Mouse (Mus musculus) forebrain, embryonic 16.5 days (tissue): ENCODE data around the gene Sclt1. TPM values are rescaled to one million over a fixed set of nuclear protein-coding genes. Genes with fewer than 3 reads are reported as not detected.

Experiments
- ATAC-seq: fragments of 200-750 bp; cut with Nextera tagmentation; 2 replicates; pipeline ENCODE4 v1.8.0; 2017; ENCODE audit warnings: mild to moderate bottlenecking, moderate library complexity
- H3K27ac ChIP-seq: fragments of 300-500 bp; sonication (generic); 2 replicates; pipeline ENCODE4 v1.5.1; 2014; ENCODE audit warnings: low read length, control low read depth
- H3K27me3 ChIP-seq: fragments of 300-500 bp; sonication (generic); replicated peaks from 2 replicates; pipeline ENCODE4 v1.6.1; 2014; ENCODE audit warnings: low read length; ENCODE audit not compliant: control insufficient read depth, insufficient read depth
- H3K36me3 ChIP-seq: fragments of 300-500 bp; sonication (generic); 2 replicates; pipeline ENCODE4 v1.6.1; 2014; ENCODE audit not compliant: control insufficient read depth, insufficient read depth
- H3K4me1 ChIP-seq: fragments of 300-500 bp; sonication (generic); replicated peaks from 2 replicates; pipeline ENCODE4 v1.6.1; 2014; ENCODE audit warnings: low read length; ENCODE audit not compliant: control insufficient read depth, insufficient read depth
- H3K4me2 ChIP-seq: fragments of 300-500 bp; sonication (generic); 2 replicates; pipeline ENCODE4 v1.6.1; 2014; ENCODE audit warnings: mild to moderate bottlenecking, low read length, control low read depth
- H3K4me3 ChIP-seq: fragments of 300-500 bp; sonication (generic); replicated peaks from 2 replicates; pipeline ENCODE4 v1.5.1; 2014; ENCODE audit warnings: mild to moderate bottlenecking, low read length, control low read depth
- H3K9ac ChIP-seq: fragments of 300-500 bp; sonication (generic); replicated peaks from 2 replicates; pipeline ENCODE4 v1.6.1; 2014; ENCODE audit warnings: low read depth, low read length, control low read depth
- H3K9me3 ChIP-seq: fragments of 300-500 bp; sonication (generic); 2 replicates; pipeline ENCODE4 v1.6.1; 2016; ENCODE audit warnings: low read length; ENCODE audit not compliant: control insufficient read depth
- WGBS: fragments of 180-500 bp; shearing (Covaris S2); extraction: QIAGEN DNeasy Blood & Tissue Kit; methylation state at CpG from one replicate; pipeline ENCODE4 v1.1.7; 2014; 5-methylcytosine and 5-hydroxymethylcytosine counted together
- polyA plus RNA-seq: library from polyadenylated mRNA; unstranded; fragments of >200 nt; fragmentation: Nextera tagmentation; extraction: Ambion mirVana; gene quantifications from 2 replicates; pipeline ENCODE4 v1.2.1, GENCODE M21; 2015

The Sclt1 gene
- polyA plus RNA-seq, 1 experiment from 2014 or later = 18.9 TPM

DNA sequence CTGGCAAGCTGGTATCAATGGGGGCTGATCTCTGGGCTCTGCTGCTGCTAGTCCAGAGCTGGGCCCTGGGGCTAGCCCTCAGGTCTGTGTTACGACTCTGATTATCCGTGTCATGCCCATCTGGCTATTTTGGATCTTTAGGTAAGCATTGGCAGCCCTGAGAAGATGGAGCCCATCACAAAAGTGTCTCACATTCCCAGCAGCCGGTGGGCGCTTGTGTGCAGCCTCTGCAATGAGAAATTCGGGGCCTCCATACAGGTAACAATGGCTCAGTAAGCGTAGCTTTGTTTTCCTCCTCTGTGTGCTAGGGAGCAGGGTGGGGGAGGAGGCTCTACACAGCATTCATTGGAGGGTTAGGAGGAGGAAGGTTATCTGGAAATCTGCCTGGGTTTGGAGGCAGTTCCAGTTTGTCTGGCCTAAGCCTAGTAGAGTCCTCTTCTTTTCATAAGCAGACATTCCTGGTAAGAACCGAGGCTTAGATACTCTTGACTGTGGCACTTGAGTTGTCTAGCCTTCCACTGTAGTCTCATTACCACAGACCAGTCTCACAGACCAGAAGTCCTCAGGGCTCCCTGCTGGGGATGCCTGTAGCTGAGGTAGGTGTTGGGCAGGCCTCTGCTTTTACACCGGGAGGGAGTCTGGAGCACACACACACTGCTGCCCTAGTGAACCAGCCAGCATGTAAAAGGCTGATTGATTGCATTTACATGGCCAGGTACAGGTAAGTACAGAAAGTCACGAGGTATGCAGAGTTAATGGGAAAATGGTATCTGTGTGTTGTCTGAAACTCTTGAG is 140.9 kb downstream of the Sclt1 start:
- Histone ChIP-seq H3K4me3 (no peak overlapping the region), H3K9ac (no peak overlapping the region), H3K27ac (no peak overlapping the region), H3K36me3 (peaks cover 16% of the 10 kb centered on the region), H3K4me1 (peaks cover 9% of the 10 kb centered on the region), H3K27me3 (no peaks in the 10 kb centered on the region), H3K4me2 (no peak overlapping the region), H3K9me3 (no peaks in the 10 kb centered on the region)
- ATAC-seq = no peak
- WGBS = 68% methylated on average over 9 of the region's 9 CpGs

DNA sequence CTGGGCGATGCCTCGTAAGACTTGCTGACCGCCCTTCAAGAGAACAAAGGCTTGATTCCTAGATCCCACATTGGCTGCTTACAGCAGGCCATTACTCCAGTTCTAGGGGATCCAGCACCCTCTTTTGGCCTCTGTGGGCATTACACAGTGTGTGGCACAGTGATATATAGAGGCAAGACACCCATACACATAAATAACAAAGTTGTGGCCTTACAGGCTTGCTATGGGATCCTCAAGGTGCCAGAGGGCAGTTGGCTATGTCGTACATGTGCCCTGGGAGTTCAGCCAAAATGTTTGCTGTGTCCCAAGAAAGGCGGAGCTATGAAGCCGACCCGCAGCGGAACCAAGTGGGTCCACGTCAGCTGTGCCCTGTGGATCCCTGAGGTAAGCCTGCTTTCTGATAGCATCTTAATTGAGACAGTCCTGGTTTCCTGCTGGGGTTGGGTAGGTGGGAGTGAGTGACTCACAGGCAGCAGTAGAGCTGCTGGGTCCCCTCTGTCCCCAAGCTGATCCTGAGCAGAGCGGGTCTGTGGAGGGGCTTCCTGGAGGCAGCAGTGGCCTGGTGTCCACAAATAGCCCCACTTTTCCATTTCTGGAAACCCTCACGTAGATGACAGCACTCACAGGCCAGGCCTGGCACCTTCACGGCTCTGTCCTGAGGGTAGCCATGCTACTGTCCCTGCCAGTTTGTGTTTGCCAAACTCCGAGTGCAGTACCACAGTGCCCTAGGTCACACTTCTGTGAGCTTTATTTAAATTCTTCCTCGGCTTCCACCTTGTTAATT is 142.3 kb downstream of the Sclt1 start:
- Histone ChIP-seq H3K27ac (no peak overlapping the region), H3K4me1 (peaks cover 9% of the 10 kb centered on the region), H3K27me3 (no peaks in the 10 kb centered on the region), H3K9ac (no peak overlapping the region), H3K4me3 (no peak overlapping the region), H3K4me2 (no peak overlapping the region), H3K36me3 (peaks cover 9% of the 10 kb centered on the region), H3K9me3 (no peaks in the 10 kb centered on the region)
- peak; percentile 57; the same call in 1 of the 2 replicates for ATAC-seq
- WGBS = 77% methylated on average over 14 of the region's 14 CpGs

DNA sequence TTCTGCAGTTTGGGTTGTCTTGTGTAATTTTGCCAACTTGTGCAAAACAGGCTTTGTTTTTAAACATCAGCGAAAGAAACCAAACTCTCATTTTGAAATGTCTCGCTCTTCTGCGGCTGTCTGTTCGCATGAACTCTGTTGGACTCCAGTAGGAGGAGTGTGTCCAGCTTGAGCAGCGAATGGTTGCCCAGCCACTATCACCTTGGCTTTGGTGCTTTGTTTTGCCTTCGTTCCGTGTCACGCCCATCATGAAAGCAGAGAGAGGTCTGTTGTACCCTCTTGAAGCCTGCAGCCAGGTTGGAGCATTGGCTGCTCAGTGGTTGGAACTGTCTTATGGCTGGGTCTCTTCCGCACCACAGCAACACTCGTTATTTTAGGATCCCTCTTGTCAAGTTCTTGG is 143.1 kb downstream of the Sclt1 start:
- Histone ChIP-seq H3K4me1 (peaks cover 9% of the 10 kb centered on the region), H3K4me3 (no peak overlapping the region), H3K9me3 (no peaks in the 10 kb centered on the region), H3K27ac (no peak overlapping the region), H3K9ac (no peak overlapping the region), H3K36me3 (peaks cover 7% of the 10 kb centered on the region; the same call in 1 of the 2 replicates), H3K27me3 (no peaks in the 10 kb centered on the region), H3K4me2 (no peak overlapping the region)
- 86% methylated on average over 10 of the region's 10 CpGs for WGBS
- ATAC-seq = no peak; the same call in 1 of the 2 replicates

DNA sequence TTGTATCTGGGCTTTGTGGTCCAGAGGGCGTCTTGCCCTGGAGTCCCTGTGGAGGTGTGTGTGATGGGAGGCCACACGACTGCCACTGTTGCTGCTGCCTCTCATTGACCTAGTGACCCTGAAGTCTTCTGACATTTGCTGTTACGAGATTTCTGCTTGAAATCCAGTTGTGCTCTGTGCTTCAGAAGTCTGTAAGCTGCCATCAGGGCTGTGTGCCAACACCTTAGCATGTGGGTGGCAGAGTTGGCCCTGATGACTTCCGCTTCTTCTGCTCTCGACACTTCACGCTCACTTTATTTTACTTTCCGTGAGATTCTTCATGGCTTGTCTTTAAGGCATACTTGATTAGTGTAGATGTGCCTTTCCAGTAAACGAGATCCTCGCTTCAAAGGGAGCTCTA is 143.9 kb downstream of the Sclt1 start:
- Histone ChIP-seq H3K9ac (no peak overlapping the region), H3K36me3 (peaks cover 7% of the 10 kb centered on the region; the same call in 1 of the 2 replicates), H3K27ac (no peak overlapping the region), H3K9me3 (no peaks in the 10 kb centered on the region), H3K4me3 (no peak overlapping the region), H3K4me1 (peaks cover 7% of the 10 kb centered on the region), H3K4me2 (no peak overlapping the region), H3K27me3 (no peaks in the 10 kb centered on the region)
- WGBS = 76% methylated on average over 9 of the region's 9 CpGs
- no peak for ATAC-seq

DNA sequence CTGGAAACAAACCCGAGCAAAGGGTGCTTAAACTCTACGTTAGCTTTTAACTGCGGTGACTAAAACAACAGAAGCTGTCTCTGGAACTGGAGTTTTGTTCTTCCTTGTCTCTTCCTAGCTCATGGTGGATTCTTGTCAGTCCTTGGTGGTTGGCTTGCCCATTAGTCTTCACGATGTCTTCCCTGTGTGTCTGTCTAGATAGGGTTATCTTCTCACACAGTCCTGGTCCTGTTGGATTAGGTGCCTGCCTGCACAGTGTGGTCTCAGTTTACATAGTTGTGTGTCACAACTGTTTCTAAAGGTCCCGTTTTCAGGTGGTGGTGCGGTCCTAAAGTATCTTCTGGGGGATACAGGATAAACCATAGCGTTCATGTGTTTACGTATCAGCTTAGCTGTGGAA is 145.3 kb downstream of the Sclt1 start:
- peaks cover 9% of the 10 kb centered on the region; the same call in 1 of the 2 replicates for H3K36me3 ChIP-seq
- H3K4me2 ChIP-seq = no peak overlapping the region
- no peak overlapping the region for H3K9ac ChIP-seq
- H3K27me3 ChIP-seq = no peaks in the 10 kb centered on the region
- no peak overlapping the region for H3K27ac ChIP-seq
- H3K4me1 ChIP-seq = no peaks in the 10 kb centered on the region
- no peak overlapping the region for H3K4me3 ChIP-seq
- no peak for ATAC-seq
- no peaks in the 10 kb centered on the region for H3K9me3 ChIP-seq
- 96% methylated on average over 8 of the region's 8 CpGs for WGBS

DNA sequence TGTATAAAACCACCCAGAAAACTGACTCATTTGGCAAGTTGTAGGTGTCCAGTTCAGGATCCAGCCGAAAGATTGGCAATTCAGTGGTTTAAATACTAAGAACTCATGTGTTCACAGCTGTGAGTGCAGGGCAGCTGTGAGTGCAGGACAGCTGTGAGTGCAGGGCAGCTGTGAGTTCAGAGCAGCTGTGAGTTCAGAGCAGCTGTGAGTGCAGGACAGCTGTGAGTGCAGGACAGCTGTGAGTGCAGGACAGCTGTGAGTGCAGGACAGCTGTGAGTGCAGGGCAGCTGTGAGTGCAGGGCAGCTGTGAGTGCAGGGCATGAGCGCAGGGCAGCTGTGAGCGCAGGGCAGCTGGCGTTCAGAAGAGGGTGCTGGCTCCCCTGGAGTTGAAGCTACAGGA is 147.3 kb downstream of the Sclt1 start:
- Histone ChIP-seq H3K9ac (no peak overlapping the region), H3K27ac (no peak overlapping the region), H3K4me1 (no peaks in the 10 kb centered on the region), H3K27me3 (no peaks in the 10 kb centered on the region), H3K36me3 (peaks cover 12% of the 10 kb centered on the region; the same call in 1 of the 2 replicates), H3K9me3 (no peaks in the 10 kb centered on the region), H3K4me2 (no peak overlapping the region), H3K4me3 (no peak overlapping the region)
- WGBS = 95% methylated on average over 4 of the region's 4 CpGs
- no peak for ATAC-seq

DNA sequence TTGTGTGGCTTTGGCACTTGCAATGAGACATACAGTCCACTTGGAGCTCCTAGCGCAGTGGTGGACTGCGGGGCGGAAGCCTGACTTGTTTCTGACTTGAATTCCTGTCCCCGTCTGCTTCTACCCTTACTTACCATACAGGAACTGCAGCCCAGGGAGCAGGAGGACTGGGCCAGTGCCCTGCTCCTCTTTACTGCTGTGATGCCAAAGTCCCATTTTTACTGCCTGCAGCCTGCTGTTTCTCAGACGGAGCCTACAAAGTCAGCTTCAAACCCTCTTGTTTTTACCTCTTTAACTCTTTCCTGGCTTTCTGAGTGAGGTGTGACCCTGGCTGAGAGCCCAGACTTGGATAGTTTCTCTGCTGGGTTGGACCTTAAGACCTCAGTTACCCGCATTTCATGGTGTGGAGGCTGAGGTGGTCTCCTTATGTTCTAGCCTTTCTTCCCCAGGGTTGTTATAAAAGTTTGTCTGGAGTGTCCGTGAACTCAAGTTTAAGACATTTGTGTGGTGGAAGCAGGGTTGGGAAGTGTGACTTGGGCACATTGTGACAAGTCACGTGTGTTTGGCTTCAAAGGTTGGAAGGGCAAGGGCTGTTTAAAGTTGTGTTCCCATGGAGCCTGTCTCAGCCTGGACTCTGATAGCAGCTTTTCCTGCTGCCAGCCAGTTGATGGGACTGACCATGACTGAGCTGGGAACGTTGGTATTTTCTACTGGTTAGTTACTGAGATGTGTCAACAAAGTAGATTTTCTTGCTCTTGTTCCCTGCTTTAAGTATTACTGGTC is 148.0 kb downstream of the Sclt1 start:
- ATAC-seq = no peak
- Histone ChIP-seq H3K4me3 (no peak overlapping the region), H3K4me1 (peaks cover 3% of the 10 kb centered on the region), H3K4me2 (no peak overlapping the region), H3K27me3 (no peaks in the 10 kb centered on the region), H3K36me3 (peaks cover 12% of the 10 kb centered on the region; the same call in 1 of the 2 replicates), H3K9me3 (no peaks in the 10 kb centered on the region), H3K27ac (no peak overlapping the region), H3K9ac (no peak overlapping the region)
- 82% methylated on average over 9 of the region's 9 CpGs for WGBS

DNA sequence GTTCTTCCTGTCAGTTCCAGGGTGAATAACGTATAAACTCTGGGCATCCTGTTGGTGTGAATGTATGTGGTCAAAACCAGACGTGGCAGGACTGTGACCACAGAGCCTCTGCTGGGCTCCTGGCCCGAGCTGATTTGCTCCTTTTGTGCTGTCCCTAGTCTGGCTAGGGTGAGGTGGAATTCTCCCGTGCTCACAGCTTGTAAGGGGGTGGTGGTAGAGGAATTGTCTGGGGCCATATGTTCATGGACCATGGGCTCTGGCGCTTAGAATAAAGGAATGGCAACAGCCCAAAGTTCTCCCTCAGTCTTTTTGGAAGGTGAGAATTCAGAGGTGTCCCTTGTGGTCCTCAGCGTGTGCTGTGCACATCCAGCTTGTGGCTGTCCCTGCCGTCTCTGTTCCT is 149.5 kb downstream of the Sclt1 start:
- Histone ChIP-seq H3K27ac (no peak overlapping the region), H3K27me3 (no peaks in the 10 kb centered on the region), H3K4me3 (no peak overlapping the region), H3K9me3 (no peaks in the 10 kb centered on the region), H3K36me3 (peaks cover 12% of the 10 kb centered on the region; the same call in 1 of the 2 replicates), H3K4me1 (peaks cover 7% of the 10 kb centered on the region), H3K4me2 (no peak overlapping the region), H3K9ac (no peak overlapping the region)
- ATAC-seq = no peak
- 64% methylated on average over 7 of the region's 7 CpGs for WGBS
